Mouse (Mus musculus): ENCODE results near the gene Zbtb20.

GRCm38 (mm10) chr16:43515538-43515937 lies 639.9 kb downstream of the Zbtb20 start:
- TF ChIP-seq CTCF (IDR thresholded peaks at IDR 0.05): no peak
- no peak for TF ChIP-seq EP300 (IDR thresholded peaks at IDR 0.05)
